ENCODE assay signal across 11 mouse cellular contexts in genomic region chr12:108049625-108050024, GRCm38 (mm10). TPM values are rescaled to one million over a fixed set of nuclear protein-coding genes. Genes with fewer than 3 reads are reported as not detected.
DNase-seq lines count a peak whose midpoint lies in the region; ATAC-seq and TF ChIP-seq lines count a peak whose summit lies in the region.
"Had no signal": no experiment of that assay in that cellular context is flagged by ENCODE, and none has a peak within 500 bp of the region (broad histone marks: within the 10 kb centered on the region; RNA-seq: fewer than 3 reads in every experiment).

No protein-coding gene starts in this region.

- no peak for TF ChIP-seq EP300 in liver, postnatal 0 days (IDR thresholded peaks at IDR 0.05; ENCODE audit: low read depth)

- no peak for TF ChIP-seq CTCF in kidney, postnatal 0 days (IDR thresholded peaks at IDR 0.05; ENCODE audit: low read depth)
- no peak for TF ChIP-seq CTCF in kidney, adult 2 months (conservative IDR thresholded peaks at IDR 0.05; ENCODE audit: insufficient read depth, insufficient read length, low read depth, low read length)
- no peak for TF ChIP-seq CTCF in liver, postnatal 0 days (IDR thresholded peaks at IDR 0.05; ENCODE audit: low read depth)

- no peak overlapping the region for H3K4me2 ChIP-seq in kidney, postnatal 0 days (ENCODE audit: low read length)
- H3K4me2 ChIP-seq in heart, embryonic 13.5 days = peak overlapping the region; percentile 29; the same call in 1 of the 2 replicates
- no peak overlapping the region for H3K4me2 ChIP-seq in liver, postnatal 0 days (ENCODE audit: low read depth, low read length)
- H3K4me2 ChIP-seq: neural tube, embryonic 13.5 days had no signal

- no peak for TF ChIP-seq POLR2A in kidney, adult 2 months (IDR thresholded peaks at IDR 0.05; ENCODE audit: low read depth, low read length)

- peak; percentile 3 for DNase-seq in kidney, postnatal 0 days (ENCODE audit: low spot score)
- DNase-seq in kidney, adult 2 months = no peak
- DNase-seq in R1 (ENCODE audit: low read depth, low spot score) (peak; percentile 10), ZHBTc4 (ENCODE audit: low read depth, low spot score) (peak; percentile 19)
- no peak for DNase-seq in cerebellum, adult 11 months
- DNase-seq in liver, postnatal 0 days = no peak
- DNase-seq: lung, adult 18-20 months; thymus, adult 18-20 months had no signal

- H3K9ac ChIP-seq in kidney, postnatal 0 days (ENCODE audit: low read depth, low read length) = no peak overlapping the region
- no peak overlapping the region for H3K9ac ChIP-seq in heart, embryonic 13.5 days
- no peak overlapping the region for H3K9ac ChIP-seq in liver, postnatal 0 days (replicated peaks)
- H3K9ac ChIP-seq: neural tube, embryonic 13.5 days had no signal

- ATAC-seq in kidney, postnatal 0 days (replicated peaks; ENCODE audit: low FRiP score, low read depth) = no peak
- ATAC-seq in heart, embryonic 13.5 days (ENCODE audit: extremely low read depth, insufficient number of reproducible peaks, low FRiP score, low TSS enrichment) = no peak
- no peak for ATAC-seq in liver, postnatal 0 days

- no peak overlapping the region for H3K27ac ChIP-seq in kidney, postnatal 0 days
- H3K27ac ChIP-seq in kidney, adult 2 months (ENCODE audit: insufficient read depth, low read depth, low read length) = no peak overlapping the region
- no peak overlapping the region for H3K27ac ChIP-seq in heart, embryonic 13.5 days (replicated peaks)
- no peak overlapping the region for H3K27ac ChIP-seq in liver, postnatal 0 days (ENCODE audit: low read depth)
- H3K27ac ChIP-seq: midbrain, embryonic 10.5 days; neural tube, embryonic 13.5 days had no signal

- 60% methylated on average over 13 of the region's 13 CpGs for WGBS in kidney, postnatal 0 days
- 36% methylated on average over 13 of the region's 13 CpGs for WGBS in kidney, adult 2 months
- 61% methylated on average over 13 of the region's 13 CpGs for WGBS in heart, embryonic 13.5 days
- WGBS in liver, postnatal 0 days (ENCODE audit: insufficient replicate concordance) = 63% methylated on average over 13 of the region's 13 CpGs

- no peak overlapping the region for H3K4me3 ChIP-seq in kidney, postnatal 0 days (replicated peaks; ENCODE audit: low read depth, low read length)
- H3K4me3 ChIP-seq in kidney, adult 2 months (ENCODE audit: insufficient read depth, low read depth, low read length) = no peak overlapping the region
- H3K4me3 ChIP-seq in heart, embryonic 13.5 days = no peak overlapping the region
- H3K4me3 ChIP-seq in liver, postnatal 0 days (ENCODE audit: low read depth, low read length) = no peak overlapping the region
- H3K4me3 ChIP-seq: midbrain, embryonic 10.5 days; neural tube, embryonic 13.5 days had no signal

- H3K27me3 ChIP-seq in kidney, postnatal 0 days (ENCODE audit: insufficient read depth, low read length) = no peaks in the 10 kb centered on the region
- no peaks in the 10 kb centered on the region for H3K27me3 ChIP-seq in kidney, adult 2 months (replicated peaks; ENCODE audit: control insufficient read depth, insufficient read depth, low read length)
- H3K27me3 ChIP-seq in heart, embryonic 13.5 days (replicated peaks) = 0 out of 2 replicates have a peak, but pooled peaks cover 6% of the 10 kb centered on the region
- H3K27me3 ChIP-seq in liver, postnatal 0 days (ENCODE audit: insufficient read depth, low read length) = no peaks in the 10 kb centered on the region
- H3K27me3 ChIP-seq: neural tube, embryonic 13.5 days had no signal

- no peaks in the 10 kb centered on the region for H3K4me1 ChIP-seq in kidney, postnatal 0 days (replicated peaks; ENCODE audit: insufficient read depth, low read length)
- no peaks in the 10 kb centered on the region for H3K4me1 ChIP-seq in kidney, adult 2 months (ENCODE audit: control insufficient read depth, insufficient read depth, low read length)
- no peaks in the 10 kb centered on the region for H3K4me1 ChIP-seq in heart, embryonic 13.5 days
- no peaks in the 10 kb centered on the region for H3K4me1 ChIP-seq in liver, postnatal 0 days (ENCODE audit: insufficient read depth)
- H3K4me1 ChIP-seq: midbrain, embryonic 10.5 days; neural tube, embryonic 13.5 days had no signal

- H3K9me3 ChIP-seq in kidney, postnatal 0 days (replicated peaks; ENCODE audit: low read length) = no peaks in the 10 kb centered on the region
- H3K9me3 ChIP-seq in heart, embryonic 13.5 days = no peaks in the 10 kb centered on the region
- H3K9me3 ChIP-seq in liver, postnatal 0 days (ENCODE audit: low read length) = no peaks in the 10 kb centered on the region
- H3K9me3 ChIP-seq: midbrain, embryonic 10.5 days; neural tube, embryonic 13.5 days had no signal

- no peaks in the 10 kb centered on the region for H3K36me3 ChIP-seq in kidney, postnatal 0 days (ENCODE audit: insufficient read depth, low read length)
- H3K36me3 ChIP-seq in kidney, adult 2 months (ENCODE audit: control insufficient read depth, insufficient read depth, low read length) = no peaks in the 10 kb centered on the region
- H3K36me3 ChIP-seq in heart, embryonic 13.5 days = no peaks in the 10 kb centered on the region
- H3K36me3 ChIP-seq in liver, postnatal 0 days (replicated peaks; ENCODE audit: insufficient read depth, low read length) = no peaks in the 10 kb centered on the region
- H3K36me3 ChIP-seq: midbrain, embryonic 10.5 days; neural tube, embryonic 13.5 days had no signal

RNA-seq across cellular contexts. Expression of gene Bcl11b, which starts 46.2 kb away (rescaled TPM):
- 2.2 and 2.4 TPM in 2 replicates for polyA plus RNA-seq in kidney, postnatal 0 days (2015; fragmentation: Nextera tagmentation; extraction: Ambion mirVana)
- polyA plus RNA-seq in kidney, adult 2 months (2012; rRNA removed) = 4.9 and 5.4 TPM in 2 replicates
- 4.5 and 4.6 TPM in 2 replicates for polyA plus RNA-seq in heart, embryonic 13.5 days (2015; fragmentation: Nextera tagmentation; extraction: Ambion mirVana)
- 0.02 TPM in 1 of 2 replicates, not detected in the other for polyA plus RNA-seq in liver, postnatal 0 days (2015; fragmentation: Nextera tagmentation; extraction: Ambion mirVana)

Comparison
In these comparisons a context has a peak if more than half of its experiments do, and no peak if none do; other contexts are left out.
1. DNase-seq: peak in kidney, postnatal 0 days (single experiment), R1 (single experiment) and ZHBTc4 (single experiment); none in kidney, adult 2 months (single experiment), cerebellum, adult 11 months (single experiment) and liver, postnatal 0 days (single experiment).